Mouse (Mus musculus) kidney, postnatal 25 days (tissue): ENCODE measurements around the gene Grin2b.
"Not testable (repeated sequence)": the region's sequence is repeated elsewhere in the genome, so short reads cannot be mapped to it uniquely, and the experiment has no call there.

Experiments used
- DNase-seq, 2 experiments: peaks; one replicate each; pipeline ENCODE4 v3.0.0; 2021; ENCODE audit warnings: mixed read lengths in 2 of 2

Gene Grin2b

GRCm38 (mm10) chr6:135791412-135791811 is 381.9 kb downstream of the Grin2b start:
- no peak for DNase-seq

- DNase-seq: no peak
Observed at GRCm38 (mm10) chr6:135789603-135790170, 383.6 kb downstream of the Grin2b start.

GRCm38 (mm10) chr6:135774670-135775069 is 398.6 kb downstream of the Grin2b start:
- no peak for DNase-seq

- no peak for DNase-seq
Observed at GRCm38 (mm10) chr6:135767572-135767971, 405.7 kb downstream of the Grin2b start.

GRCm38 (mm10) chr6:135758735-135759134 is 414.6 kb downstream of the Grin2b start:
- DNase-seq: no peak

GRCm38 (mm10) chr6:135756075-135756474 is 417.2 kb downstream of the Grin2b start:
- no peak for DNase-seq

GRCm38 (mm10) chr6:135748412-135749076 is 424.8 kb downstream of the Grin2b start:
- no peak for DNase-seq

- DNase-seq: peak; percentile 64 to 71
Observed at GRCm38 (mm10) chr6:135745606-135746005, 427.7 kb downstream of the Grin2b start.

GRCm38 (mm10) chr6:135734227-135734732 is 439.0 kb downstream of the Grin2b start:
- DNase-seq: no peak

GRCm38 (mm10) chr6:135727106-135727505 is 446.2 kb downstream of the Grin2b start:
- peak; percentile 12 to 45 for DNase-seq

- peak in 1 of 2 experiments; percentile 59 for DNase-seq
Observed at GRCm38 (mm10) chr6:135721706-135722105, 451.6 kb downstream of the Grin2b start.

GRCm38 (mm10) chr6:135714906-135715305 is 458.4 kb downstream of the Grin2b start:
- no peak for DNase-seq

- no peak for DNase-seq
Observed at GRCm38 (mm10) chr6:135714236-135714635, 459.1 kb downstream of the Grin2b start.

GRCm38 (mm10) chr6:135713716-135714115 is 459.6 kb downstream of the Grin2b start:
- DNase-seq: no peak

GRCm38 (mm10) chr6:135706850-135707522 is 466.3 kb downstream of the Grin2b start:
- DNase-seq: not testable (repeated sequence)

- DNase-seq: no peak
Observed at GRCm38 (mm10) chr6:135703655-135704054, 469.7 kb downstream of the Grin2b start.

GRCm38 (mm10) chr6:135701361-135701760 is 471.9 kb downstream of the Grin2b start:
- no peak for DNase-seq

GRCm38 (mm10) chr6:135700717-135701345 is 472.5 kb downstream of the Grin2b start:
- DNase-seq: no peak

GRCm38 (mm10) chr6:135692533-135692932 is 480.8 kb downstream of the Grin2b start:
- DNase-seq: no peak

GRCm38 (mm10) chr6:135691561-135691960 is 481.8 kb downstream of the Grin2b start:
- no peak for DNase-seq

- DNase-seq: no peak
Observed at GRCm38 (mm10) chr6:135687926-135688325, 485.4 kb downstream of the Grin2b start.

- no peak for DNase-seq
Observed at GRCm38 (mm10) chr6:135684206-135684605, 489.1 kb downstream of the Grin2b start.

- DNase-seq: not testable (repeated sequence)
Observed at GRCm38 (mm10) chr6:135681423-135681822, 491.9 kb downstream of the Grin2b start.
